Comparison of ENCODE assay signal across 11 mouse cellular contexts in genomic region chr4:105107943-105108640, GRCm38 (mm10). TPM values are rescaled to one million over a fixed set of nuclear protein-coding genes. Genes with fewer than 3 reads are reported as not detected.
DNase-seq lines count a peak whose midpoint lies in the region; ATAC-seq and TF ChIP-seq lines count a peak whose summit lies in the region.
"Had no signal": no experiment of that assay in that cellular context is flagged by ENCODE, and none has a peak within 500 bp of the region (broad histone marks: within the 10 kb centered on the region; RNA-seq: fewer than 3 reads in every experiment).

No protein-coding gene starts in this region.

- H3K4me3 ChIP-seq in heart, embryonic 10.5 days: peak overlapping the region; percentile 82
- H3K4me3 ChIP-seq in liver, adult 2 months (ENCODE audit: insufficient read depth, low read depth, low read length): peak overlapping the region; percentile 63
- peak overlapping the region; percentile 79 for H3K4me3 ChIP-seq in hindbrain, postnatal 0 days (ENCODE audit: low read length)
- H3K4me3 ChIP-seq in stomach, postnatal 0 days (ENCODE audit: low read depth, low read length): no peak overlapping the region; the same call in 1 of the 2 replicates
- H3K4me3 ChIP-seq: erythroblast, embryonic 14.5 days had no signal

- peak overlapping the region; percentile 94 for H3K27ac ChIP-seq in heart, embryonic 10.5 days
- peak overlapping the region; percentile 90 for H3K27ac ChIP-seq in liver, adult 2 months (replicated peaks; ENCODE audit: insufficient read depth, low read depth, low read length)
- H3K27ac ChIP-seq in hindbrain, postnatal 0 days: no peak overlapping the region
- no peak overlapping the region for H3K27ac ChIP-seq in stomach, postnatal 0 days (replicated peaks)

- peak overlapping the region; percentile 83 for H3K9ac ChIP-seq in liver, adult 2 months (ENCODE audit: low read depth, low read length)
- H3K9ac ChIP-seq in hindbrain, postnatal 0 days (replicated peaks; ENCODE audit: low read length): no peak overlapping the region
- no peak overlapping the region for H3K9ac ChIP-seq in stomach, postnatal 0 days (ENCODE audit: low read length)

- peak overlapping the region; percentile 68 for H3K4me2 ChIP-seq in hindbrain, postnatal 0 days (ENCODE audit: low read depth, low read length)
- H3K4me2 ChIP-seq in stomach, postnatal 0 days (replicated peaks; ENCODE audit: low read depth): peak overlapping the region; percentile 98; the same call in 1 of the 2 replicates

- 56% methylated on average over 12 of the region's 12 CpGs for WGBS in heart, embryonic 10.5 days
- 40% methylated on average over 12 of the region's 12 CpGs for WGBS in liver, adult 2 months
- 52% methylated on average over 12 of the region's 12 CpGs for WGBS in hindbrain, postnatal 0 days
- 64% methylated on average over 12 of the region's 12 CpGs for WGBS in stomach, postnatal 0 days

- no peak for ATAC-seq in hindbrain, postnatal 0 days
- ATAC-seq in stomach, postnatal 0 days (ENCODE audit: low FRiP score, low TSS enrichment): no peak
- no peak for ATAC-seq in megakaryocyte progenitor cell, adult 5-6 weeks (replicated peaks; ENCODE audit: poor library complexity)
- ATAC-seq: activated CD4-positive, CD25-positive, alpha-beta regulatory T cell, adult 4 months had no signal

- peaks cover 28% of the 10 kb centered on the region for H3K79me2 ChIP-seq in liver, adult 2 months (ENCODE audit: control insufficient read depth, insufficient read depth, low read length)

- H3K4me1 ChIP-seq in heart, embryonic 10.5 days: peaks cover 13% of the 10 kb centered on the region
- peaks cover 24% of the 10 kb centered on the region for H3K4me1 ChIP-seq in liver, adult 2 months (ENCODE audit: control insufficient read depth, insufficient read depth, low read length)
- peaks cover 14% of the 10 kb centered on the region; the same call in 1 of the 2 replicates for H3K4me1 ChIP-seq in hindbrain, postnatal 0 days (ENCODE audit: insufficient read depth, low read length)
- H3K4me1 ChIP-seq in stomach, postnatal 0 days (replicated peaks; ENCODE audit: control insufficient read depth, insufficient read depth): 0 out of 2 replicates have a peak, but pooled peaks cover 3% of the 10 kb centered on the region

- H3K36me3 ChIP-seq in heart, embryonic 10.5 days: no peaks in the 10 kb centered on the region
- no peaks in the 10 kb centered on the region for H3K36me3 ChIP-seq in liver, adult 2 months (ENCODE audit: control insufficient read depth, insufficient read depth, low read length)
- H3K36me3 ChIP-seq in hindbrain, postnatal 0 days (ENCODE audit: insufficient read depth, low read length): no peaks in the 10 kb centered on the region
- no peaks in the 10 kb centered on the region for H3K36me3 ChIP-seq in stomach, postnatal 0 days (ENCODE audit: control insufficient read depth, insufficient read depth, low read length)

- TF ChIP-seq POLR2A in liver, adult 2 months (IDR thresholded peaks at IDR 0.05; ENCODE audit: extremely low read depth, insufficient read depth, low read length): no peak

- H3K27me3 ChIP-seq in heart, embryonic 10.5 days (ENCODE audit: insufficient read depth, poor library complexity, severe bottlenecking): no peaks in the 10 kb centered on the region
- no peaks in the 10 kb centered on the region for H3K27me3 ChIP-seq in liver, adult 2 months (ENCODE audit: control insufficient read depth, insufficient read depth, low read length)
- H3K27me3 ChIP-seq in hindbrain, postnatal 0 days (ENCODE audit: insufficient read depth, low read length): no peaks in the 10 kb centered on the region
- H3K27me3 ChIP-seq in stomach, postnatal 0 days (ENCODE audit: control insufficient read depth, insufficient read depth, low read length): no peaks in the 10 kb centered on the region

- no peak for TF ChIP-seq CTCF in liver, adult 2 months (IDR thresholded peaks at IDR 0.05; ENCODE audit: low read depth, low read length)
- no peak for TF ChIP-seq CTCF in hindbrain, postnatal 0 days (IDR thresholded peaks at IDR 0.05; ENCODE audit: low read depth)
- no peak for TF ChIP-seq CTCF in stomach, postnatal 0 days (IDR thresholded peaks at IDR 0.05; ENCODE audit: low read depth)

- DNase-seq in heart, embryonic 10.5 days (ENCODE audit: low spot score): no peak
- DNase-seq in heart, adult 9 months (ENCODE audit: low spot score in 2 of 2): no peak
- no peak for DNase-seq in liver, adult 2 months (ENCODE audit: extremely low read depth, low read depth, low spot score)
- no peak for DNase-seq in liver
- DNase-seq in hindbrain, postnatal 0 days (ENCODE audit: low spot score): no peak
- no peak for DNase-seq in stomach, postnatal 0 days (ENCODE audit: low spot score)
- DNase-seq in cerebellum, adult 9-10 months: no peak
- DNase-seq: cerebellum, adult 11 months had no signal

- TF ChIP-seq EP300 in stomach, postnatal 0 days (optimal IDR thresholded peaks at IDR 0.05): no peak

- no peaks in the 10 kb centered on the region for H3K9me3 ChIP-seq in heart, embryonic 10.5 days
- H3K9me3 ChIP-seq in hindbrain, postnatal 0 days (ENCODE audit: low read length): no peaks in the 10 kb centered on the region
- H3K9me3 ChIP-seq in stomach, postnatal 0 days (ENCODE audit: control insufficient read depth, low read length): no peaks in the 10 kb centered on the region

RNA-seq across cellular contexts. Expression of gene Prkaa2, which starts 1.6 kb away (rescaled TPM):
- 21.2 and 40.2 TPM in 2 replicates for polyA plus RNA-seq in heart, embryonic 10.5 days (2016; fragmentation: Nextera tagmentation; extraction: Ambion mirVana)
- 21.3 and 24.9 TPM in 2 replicates for total RNA-seq in liver, adult 2 months (2014; rRNA removed)
- 8.2 and 11.3 TPM in 2 replicates for polyA plus RNA-seq in liver, adult 2 months (2012; rRNA removed)
- total RNA-seq in hindbrain, postnatal 0 days (2014; rRNA removed): 16.9 and 19.3 TPM in 2 replicates
- polyA plus RNA-seq in hindbrain, postnatal 0 days (2015; fragmentation: Nextera tagmentation; extraction: Ambion mirVana): 10.9 and 13.2 TPM in 2 replicates
- polyA plus RNA-seq in stomach, postnatal 0 days (2015; fragmentation: Nextera tagmentation; extraction: Ambion mirVana): 3.6 and 4.5 TPM in 2 replicates
- 0.20 and 0.42 TPM in 2 replicates for total RNA-seq in megakaryocyte progenitor cell, adult 5-6 weeks (2015)
- 0.03 TPM in 1 of 2 replicates, not detected in the other for total RNA-seq in megakaryocyte progenitor cell, adult 5-6 weeks (2017)
- polyA plus RNA-seq: erythroblast, embryonic 14.5 days had no signal

RNA-seq across cellular contexts. Expression of gene Plpp3, which starts 49.1 kb away (rescaled TPM):
- polyA plus RNA-seq in heart, embryonic 10.5 days (2016; fragmentation: Nextera tagmentation; extraction: Ambion mirVana): 22.9 and 38.5 TPM in 2 replicates
- 64.1 and 81.1 TPM in 2 replicates for total RNA-seq in liver, adult 2 months (2014; rRNA removed)
- 81.0 and 84.2 TPM in 2 replicates for polyA plus RNA-seq in liver, adult 2 months (2012; rRNA removed)
- 167 and 174 TPM in 2 replicates for total RNA-seq in hindbrain, postnatal 0 days (2014; rRNA removed)
- 180 and 198 TPM in 2 replicates for polyA plus RNA-seq in hindbrain, postnatal 0 days (2015; fragmentation: Nextera tagmentation; extraction: Ambion mirVana)
- 60.2 and 64.4 TPM in 2 replicates for polyA plus RNA-seq in stomach, postnatal 0 days (2015; fragmentation: Nextera tagmentation; extraction: Ambion mirVana)
- total RNA-seq in megakaryocyte progenitor cell, adult 5-6 weeks (2015): 0.34 TPM in 1 of 2 replicates, not detected in the other
- 0.14 TPM in 1 of 2 replicates, not detected in the other for total RNA-seq in megakaryocyte progenitor cell, adult 5-6 weeks (2017)
- polyA plus RNA-seq: activated CD4-positive, CD25-positive, alpha-beta regulatory T cell, adult 4 months had no signal

Comparison
In these comparisons a context has a peak if more than half of its experiments do, and no peak if none do; other contexts are left out.
1. H3K27ac ChIP-seq: peak in heart, embryonic 10.5 days (single experiment) and liver, adult 2 months (single experiment); none in hindbrain, postnatal 0 days (single experiment) and stomach, postnatal 0 days (single experiment).